Mouse (Mus musculus): Measurements from ENCODE around the gene Ngdn.
"Not testable (repeated sequence)": the region's sequence is repeated elsewhere in the genome, so short reads cannot be mapped to it uniquely, and the experiment has no call there.

Ngdn gene

DNA sequence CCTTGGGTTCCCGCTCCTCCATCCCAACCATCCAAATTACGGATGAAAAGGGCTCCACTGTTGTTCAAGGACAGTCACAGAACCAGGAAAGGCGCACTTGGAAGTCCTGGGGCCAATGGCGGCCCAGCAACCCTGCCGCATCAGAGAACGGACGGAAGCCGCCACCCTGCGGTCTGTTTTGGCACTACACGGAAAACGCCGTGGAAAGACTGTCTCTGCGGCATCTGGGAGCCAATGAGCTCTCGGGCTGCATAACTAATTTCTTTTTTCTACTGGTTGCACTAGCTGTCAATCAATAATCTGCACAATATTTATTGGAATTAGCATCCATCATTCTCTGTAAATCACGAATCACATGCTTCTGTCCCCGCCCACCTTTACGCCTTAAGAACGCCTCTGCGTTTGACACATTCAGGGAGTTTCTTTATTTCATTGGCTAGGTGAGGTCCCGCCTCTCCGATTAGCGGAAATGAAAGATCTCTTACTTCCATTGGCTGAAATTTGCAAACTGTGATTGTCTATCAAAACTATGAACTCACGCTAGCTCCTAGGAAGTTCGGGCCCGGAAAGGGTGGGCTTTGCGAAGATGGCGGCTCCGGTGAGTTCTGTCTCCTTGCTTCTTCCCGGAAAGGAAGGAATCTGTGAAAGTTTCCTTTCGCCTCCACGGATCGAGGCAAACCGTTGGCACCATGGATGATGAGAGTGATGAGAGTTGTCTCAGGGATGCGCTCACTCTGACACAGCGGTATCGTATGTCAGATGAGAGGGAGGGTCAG, at the start of gene Ngdn:
Gene Ngdn (plus strand): TSS at position 464 of the 776 bp plus-strand sequence.
- DNase-seq: peak; percentile 99

DNA sequence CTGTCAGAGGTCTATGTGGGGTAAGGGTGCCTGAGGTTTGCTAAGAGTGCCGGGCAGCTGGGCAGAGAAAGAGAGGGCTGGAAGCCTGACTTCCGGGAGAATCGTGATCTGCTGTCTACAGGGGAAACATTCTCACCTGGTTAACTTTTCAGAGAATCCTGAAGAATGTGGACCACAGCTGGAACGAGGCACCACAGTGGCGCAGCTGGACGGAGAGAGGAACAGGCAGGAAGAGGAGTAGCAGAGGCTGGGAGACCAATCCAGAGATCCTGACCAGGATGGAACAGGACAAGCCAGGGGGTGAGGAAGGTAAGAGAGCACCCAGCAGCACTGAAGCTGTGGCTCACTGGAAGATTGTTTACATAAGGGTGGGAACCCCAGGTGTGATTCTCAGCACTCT, 49.6 kb upstream of the Ngdn start:
- no peak for DNase-seq

DNA sequence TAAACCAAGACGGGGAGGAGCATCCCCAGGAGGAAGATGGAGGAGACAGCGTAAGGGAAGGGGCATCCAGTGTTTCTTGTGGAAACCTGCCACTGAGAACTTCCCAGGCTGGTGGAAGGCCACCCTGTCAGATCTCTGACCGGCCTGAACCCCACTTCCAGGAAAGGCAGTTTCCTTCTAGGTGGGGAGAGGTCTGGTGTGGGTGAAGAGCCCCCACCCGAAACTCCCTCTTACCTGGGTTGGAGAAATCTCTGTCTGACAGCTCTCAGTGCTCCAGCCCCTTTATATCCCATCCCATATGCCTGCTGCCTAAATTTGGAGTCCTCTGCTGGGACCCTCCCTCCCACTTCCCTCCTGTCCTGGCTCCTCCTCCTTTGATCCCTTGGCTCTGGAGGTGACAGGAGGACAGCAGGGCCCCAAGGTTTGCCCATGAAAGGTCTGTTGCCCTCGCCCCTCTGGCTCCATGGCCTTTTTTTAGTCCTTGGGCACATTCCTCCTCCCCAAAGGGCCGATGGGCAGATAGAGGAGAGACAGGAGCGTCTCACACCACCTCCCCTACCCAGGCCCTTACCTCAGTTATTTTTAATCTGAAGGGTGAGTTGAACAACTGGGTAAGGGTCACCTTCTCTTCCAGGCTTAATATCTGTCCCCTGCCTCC, 48.8 kb upstream of the Ngdn start, which contains the start of gene Myh6:
Gene Myh6 (minus strand): TSS at position 608 of the 658 bp plus-strand sequence.
- DNase-seq: no peak

DNA sequence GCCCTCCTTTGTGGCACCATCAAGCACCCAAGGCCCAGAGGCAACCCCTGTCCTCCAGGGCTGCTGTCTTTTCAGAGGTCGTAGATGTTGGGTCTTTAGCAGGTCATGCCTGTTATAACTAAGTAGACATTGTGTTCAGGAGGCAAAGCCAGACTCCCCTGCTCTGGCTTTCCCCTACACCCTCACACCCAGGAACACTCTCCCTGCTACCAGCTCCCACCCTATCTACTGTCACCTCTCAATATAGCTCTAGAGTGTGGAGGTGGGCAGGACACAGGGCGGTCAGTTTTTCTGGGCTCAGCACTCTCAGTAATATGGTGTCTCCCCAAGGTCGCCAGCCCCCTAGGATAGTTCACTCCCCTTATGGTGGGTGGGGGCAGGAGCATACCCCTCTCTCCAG, 47.4 kb upstream of the Ngdn start:
- no peak for DNase-seq

DNA sequence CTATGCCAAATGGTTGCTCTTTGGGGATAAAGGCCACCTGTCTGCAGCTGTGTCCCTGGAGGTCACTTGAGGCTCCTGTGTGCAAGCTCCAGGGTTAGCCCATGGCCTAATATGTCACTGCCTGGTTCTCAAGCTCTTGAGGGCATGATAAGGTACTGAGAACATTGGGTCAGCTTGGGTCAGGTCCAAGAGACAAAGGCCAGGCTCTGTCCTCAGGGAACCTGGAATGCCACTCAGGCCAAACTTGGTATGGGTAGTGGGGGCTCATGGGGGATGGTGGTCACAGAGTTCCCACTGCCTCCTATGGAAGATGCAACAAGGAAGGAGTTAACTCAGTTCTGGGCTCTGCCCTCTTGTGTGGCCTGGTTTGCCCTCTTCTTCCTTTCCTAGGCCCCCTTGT, 46.9 kb upstream of the Ngdn start:
- DNase-seq: no peak

DNA sequence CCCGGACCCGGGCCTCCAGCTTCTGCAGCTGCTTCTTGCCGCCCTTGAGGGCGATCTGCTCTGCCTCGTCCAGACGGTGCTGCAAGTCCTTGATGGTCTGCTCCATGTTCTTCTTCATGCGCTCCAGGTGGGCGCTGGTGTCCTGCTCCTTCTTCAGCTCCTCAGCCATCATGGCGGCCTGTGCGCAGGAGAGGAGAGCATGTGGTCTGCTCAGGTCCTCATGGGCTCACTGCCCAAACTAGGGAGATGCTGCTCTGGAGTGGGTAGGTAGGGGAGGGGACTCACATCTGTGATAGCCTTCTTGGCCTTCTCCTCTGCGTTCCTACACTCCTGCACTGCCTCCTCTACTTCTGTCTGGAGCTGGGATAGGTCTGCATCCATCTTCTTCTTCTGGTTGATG, 42.5 kb upstream of the Ngdn start:
- not testable (repeated sequence) for DNase-seq

DNA sequence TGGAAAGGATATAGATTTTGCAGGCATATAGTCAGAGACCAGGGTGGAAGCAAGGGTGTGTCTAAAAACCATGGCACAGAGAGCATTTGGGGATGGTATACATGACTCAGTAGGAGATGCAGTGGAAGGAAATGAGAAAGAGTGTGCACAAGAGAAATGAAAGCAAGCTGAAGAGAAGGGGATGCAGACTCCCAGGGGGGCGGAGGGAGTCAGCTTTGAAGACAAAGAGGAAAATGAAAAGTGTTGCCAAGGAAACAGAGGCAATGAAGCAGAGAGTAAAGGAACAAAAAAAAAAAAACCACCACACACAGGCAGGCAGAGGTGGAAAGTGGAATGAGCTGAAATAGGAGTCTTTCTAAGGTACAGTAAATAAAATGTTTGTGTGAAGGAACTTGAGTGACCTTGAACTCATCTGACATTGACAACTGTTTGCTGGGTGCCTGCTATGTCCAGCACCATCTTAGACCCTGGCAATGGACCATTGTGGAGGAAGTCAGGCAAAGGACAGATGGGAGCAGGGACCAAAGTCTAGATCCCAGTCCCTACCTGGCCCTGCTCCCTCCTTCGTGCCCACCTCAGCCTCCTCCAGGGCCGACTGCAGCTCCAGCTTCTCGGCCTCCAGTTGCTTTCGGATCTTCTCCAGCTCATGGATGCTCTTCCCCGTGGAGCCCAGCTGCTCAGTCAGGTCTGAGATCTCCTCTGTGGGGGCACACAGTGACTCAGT, 41.0 kb upstream of the Ngdn start:
- DNase-seq: no peak

DNA sequence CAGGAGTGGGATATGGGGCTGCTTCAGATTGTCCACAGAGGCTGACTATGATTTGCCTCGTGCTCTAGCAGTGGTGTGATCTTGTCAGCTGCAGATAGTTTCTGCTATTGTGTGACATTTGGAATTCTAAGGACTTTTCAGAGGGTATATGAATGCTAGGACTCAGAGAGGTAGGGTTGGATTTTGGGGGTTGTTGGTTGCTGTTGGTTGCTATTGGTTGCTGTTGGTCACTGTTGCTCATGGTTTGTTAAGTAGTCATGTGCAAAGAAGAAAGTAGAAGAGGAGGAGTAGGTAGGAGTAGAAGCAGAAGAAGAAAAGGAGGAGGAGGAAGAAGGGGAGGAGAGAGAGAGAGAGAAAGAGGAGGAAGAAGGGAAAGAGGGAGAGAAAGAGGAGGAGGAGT, 38.6 kb upstream of the Ngdn start, which contains the start of gene Gm17428:
Gene Gm17428 (plus strand): TSS at position 301 of the 400 bp plus-strand sequence.
- DNase-seq: no peak

DNA sequence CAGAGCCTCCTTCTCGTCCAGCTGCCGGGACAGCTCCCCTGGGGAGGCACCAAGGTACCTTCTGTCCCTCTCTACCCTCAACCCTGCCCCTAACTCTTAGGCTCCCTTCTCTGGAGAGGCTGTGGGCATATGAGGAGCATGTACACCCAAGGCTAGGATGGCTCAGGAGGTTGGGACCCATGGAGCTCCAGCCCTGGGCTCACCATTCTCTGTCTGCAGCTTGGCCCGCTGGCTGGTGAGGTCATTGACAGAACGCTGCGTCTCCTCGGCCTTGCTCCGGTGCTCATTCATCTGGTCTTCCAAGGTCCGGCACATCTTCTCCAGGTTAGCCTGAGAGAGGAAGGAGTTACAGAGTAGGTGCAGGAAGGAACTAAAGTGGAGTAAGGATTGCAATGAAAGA, 36.6 kb upstream of the Ngdn start:
- DNase-seq: no peak

DNA sequence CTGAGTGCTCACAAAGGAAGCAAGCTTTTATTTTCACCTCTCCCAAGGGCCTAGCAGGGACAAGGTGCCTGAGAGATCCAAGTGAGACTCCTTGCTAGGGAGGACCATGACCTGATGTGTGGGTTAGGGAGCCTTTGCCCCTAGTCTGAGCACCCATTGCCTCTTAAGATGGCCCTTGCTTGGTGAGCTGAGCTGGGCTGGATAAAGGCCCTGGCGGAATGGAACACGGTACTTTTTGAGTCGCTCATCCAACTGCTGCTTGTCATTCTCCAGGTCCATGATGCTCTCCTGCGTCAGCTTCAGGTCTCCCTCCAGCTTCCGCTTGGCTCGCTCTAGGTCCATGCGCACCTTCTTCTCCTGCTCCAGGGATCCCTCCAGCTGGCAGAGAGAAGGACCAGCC, 33.3 kb upstream of the Ngdn start:
- DNase-seq: no peak

DNA sequence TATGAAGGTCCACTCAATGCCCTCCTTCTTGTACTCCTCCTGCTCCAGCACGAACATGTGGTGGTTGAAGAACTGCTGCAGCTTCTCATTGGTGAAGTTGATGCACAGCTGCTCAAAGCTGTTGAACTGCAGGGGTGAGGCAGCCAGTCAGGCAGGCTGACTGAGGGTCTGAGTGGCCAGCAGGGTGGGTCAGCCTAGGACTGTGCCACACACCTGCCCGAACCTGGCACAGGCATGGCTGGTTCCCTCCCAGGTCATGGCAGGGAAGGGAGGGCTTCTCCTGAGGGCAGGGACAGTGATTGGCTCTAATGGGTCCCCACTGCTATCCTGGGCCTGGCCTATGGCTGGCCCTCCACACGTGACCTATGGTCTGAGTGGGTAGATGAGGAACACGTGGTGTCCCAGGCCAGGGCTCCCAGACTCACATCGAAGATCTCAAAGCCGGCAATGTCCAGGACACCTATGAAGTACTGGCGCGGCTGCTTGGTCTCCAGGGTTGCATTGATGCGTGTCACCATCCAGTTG, 26.8 kb upstream of the Ngdn start:
- DNase-seq: not testable (repeated sequence)

DNA sequence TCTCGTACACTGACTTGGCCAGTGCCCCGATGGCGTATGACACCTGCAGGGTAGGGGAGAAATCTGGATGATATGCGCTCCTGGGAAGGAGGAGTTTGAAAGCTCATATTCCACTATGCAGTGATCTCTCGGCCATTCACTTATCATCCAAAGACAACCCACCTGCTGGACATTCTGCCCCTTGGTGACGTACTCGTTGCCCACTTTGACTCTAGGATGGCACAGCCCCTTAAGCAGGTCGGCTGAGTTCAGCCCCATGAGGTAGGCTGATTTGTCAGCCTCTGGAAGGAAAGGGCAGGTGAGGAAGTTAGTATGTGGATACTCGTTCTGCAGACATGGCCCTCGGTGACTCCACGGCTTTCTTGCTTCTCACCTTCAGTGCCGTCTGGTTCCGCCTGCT, 26.4 kb upstream of the Ngdn start:
- no peak for DNase-seq

DNA sequence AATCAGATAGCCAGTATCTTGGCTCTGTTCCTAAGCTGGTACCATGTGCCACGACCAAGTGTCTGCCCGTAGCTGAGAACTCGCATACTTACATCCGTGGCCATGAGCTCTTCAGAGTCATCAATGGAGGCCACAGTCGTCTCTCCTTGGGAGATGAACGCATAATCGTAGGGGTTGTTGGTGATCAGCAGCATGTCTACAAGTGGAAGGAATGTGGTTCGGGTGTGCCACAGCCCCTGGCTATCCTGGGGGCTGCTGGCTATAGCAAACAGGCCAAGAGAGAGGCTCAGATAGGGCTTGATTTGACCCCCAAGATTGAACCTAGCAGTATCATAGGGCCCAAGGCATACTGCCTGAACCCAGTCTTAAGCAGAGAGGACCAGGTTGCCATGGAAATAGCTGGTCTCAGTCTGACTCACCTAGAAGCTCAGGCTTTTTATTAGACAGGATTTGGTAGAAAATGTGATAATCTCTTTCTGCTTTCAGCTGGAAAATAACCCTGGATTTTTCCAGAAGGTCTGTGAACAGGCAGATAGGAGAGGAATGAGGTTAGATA, 25.3 kb upstream of the Ngdn start:
- DNase-seq: no peak

DNA sequence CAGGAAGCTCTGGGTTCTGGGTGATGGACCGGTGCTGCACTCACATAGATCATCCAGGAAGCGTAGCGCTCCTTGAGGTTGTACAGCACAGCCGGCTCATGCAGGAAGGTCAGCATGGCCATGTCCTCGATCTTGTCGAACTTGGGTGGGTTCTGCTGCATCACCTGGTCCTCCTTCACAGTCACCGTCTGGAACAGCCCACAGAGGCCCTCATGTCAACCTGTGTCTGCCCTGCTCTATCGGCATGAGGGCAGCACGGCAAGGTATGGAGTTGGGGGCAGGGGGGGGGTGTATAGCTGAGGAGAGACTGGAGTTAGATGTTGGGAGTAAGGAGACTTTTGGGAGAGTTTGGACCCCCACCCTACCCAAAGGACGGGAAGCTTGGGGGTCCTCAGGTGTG, 23.1 kb upstream of the Ngdn start:
- DNase-seq: no peak

DNA sequence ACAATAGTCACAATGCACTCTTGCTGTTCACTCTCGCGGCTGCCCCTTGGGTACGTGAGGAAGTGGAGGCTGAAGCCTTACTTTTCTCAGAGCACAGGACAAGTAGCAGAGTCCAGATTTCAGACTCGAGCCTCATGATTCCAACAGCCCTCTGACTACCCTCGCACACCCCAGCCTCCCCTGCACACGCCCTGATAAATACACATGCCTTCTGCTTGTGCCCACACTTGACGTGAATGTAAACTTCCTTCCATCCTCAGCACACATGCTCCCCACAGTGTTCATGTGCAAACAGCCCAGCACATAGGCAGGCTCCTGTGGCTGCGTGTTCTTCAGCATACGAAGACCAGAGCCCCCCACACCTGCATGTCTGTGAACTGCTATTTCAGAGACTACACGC, 21.6 kb upstream of the Ngdn start:
- DNase-seq: no peak

DNA sequence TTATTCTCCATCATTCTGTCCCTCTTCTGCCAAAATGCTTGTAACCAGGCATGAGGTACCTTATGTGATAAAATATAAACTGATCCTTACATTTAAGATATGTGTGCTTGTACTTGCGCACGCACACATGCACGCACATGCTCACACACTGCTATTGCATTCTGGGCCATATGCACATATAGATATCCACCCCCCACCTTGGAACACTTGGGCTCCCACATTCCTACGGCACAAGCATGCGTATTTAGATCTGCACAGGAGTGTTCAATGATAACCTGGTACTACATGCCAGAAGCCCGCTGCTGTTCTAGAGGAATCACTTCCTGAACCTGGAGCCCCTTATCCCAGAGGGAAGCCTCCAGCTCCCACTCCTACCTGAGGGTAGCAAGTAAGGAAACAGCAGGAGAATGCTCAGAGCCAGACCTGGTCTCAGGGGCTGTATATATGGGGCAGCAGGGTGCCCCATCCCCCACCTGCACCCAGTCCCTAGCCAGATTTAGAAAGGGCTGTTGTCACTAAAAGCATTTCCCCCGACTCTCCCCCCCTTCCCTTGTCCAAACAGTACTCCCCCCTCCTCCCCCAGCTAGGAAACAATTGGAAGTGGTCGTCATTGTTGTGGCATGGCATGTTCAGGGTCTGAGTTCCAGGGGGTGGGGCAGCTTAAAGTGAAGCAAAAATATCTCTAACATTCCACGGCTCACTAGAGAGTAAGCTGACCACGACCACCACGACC, 21.0 kb upstream of the Ngdn start, which contains the start of gene Myh7:
Gene Myh7 (minus strand): TSS at position 491 of the 733 bp plus-strand sequence.
- DNase-seq: no peak

DNA sequence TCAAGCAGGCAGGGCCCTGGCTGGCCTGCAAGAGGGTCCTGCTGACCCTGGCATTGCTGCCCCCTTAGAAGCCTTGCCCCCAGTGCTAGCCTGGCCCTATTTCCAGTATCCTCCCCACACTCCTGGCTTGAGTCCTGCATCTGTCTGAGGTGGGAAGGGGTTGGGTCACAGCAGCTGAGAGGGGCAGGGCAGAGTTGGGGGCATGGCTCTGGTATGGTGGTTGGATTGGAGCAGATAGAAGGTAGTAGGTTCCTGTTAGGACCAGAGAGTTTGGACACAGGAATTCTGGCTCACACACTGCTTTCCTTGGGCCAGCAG, 20.4 kb upstream of the Ngdn start:
- no peak for DNase-seq

DNA sequence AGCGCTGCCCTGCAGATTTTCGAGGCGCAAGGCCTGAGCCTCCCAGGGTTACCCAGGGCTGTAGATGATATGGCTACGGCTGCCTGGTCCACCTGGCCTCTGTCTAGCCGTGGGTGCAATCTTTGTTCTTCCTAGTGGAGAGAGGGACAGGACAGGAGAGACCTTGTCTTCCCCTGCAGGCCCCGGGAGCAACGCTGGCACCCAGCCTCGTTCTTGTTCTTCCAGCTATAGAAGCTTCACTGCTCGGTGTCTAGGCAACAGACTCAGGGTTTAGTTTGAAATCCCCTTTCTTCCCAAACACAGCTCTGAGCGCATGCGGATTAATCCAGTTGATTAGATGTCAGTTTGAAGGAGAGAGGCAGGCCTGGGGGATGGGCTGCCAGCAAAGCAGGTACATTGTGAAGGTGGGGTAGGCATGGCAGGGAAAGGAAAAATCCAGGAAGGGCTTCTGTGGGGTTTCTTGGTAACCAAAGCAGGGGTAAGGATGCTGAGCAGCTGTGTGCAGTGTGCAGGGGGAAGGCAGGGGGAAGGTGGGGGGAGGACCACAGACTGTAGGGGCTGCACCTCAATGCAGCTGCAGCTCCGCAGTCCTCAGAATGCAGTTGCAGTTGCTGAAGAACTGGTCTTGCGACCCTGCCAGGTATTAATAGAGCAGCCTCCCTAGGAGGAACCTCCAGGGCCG, 19.7 kb upstream of the Ngdn start:
- no peak for DNase-seq

DNA sequence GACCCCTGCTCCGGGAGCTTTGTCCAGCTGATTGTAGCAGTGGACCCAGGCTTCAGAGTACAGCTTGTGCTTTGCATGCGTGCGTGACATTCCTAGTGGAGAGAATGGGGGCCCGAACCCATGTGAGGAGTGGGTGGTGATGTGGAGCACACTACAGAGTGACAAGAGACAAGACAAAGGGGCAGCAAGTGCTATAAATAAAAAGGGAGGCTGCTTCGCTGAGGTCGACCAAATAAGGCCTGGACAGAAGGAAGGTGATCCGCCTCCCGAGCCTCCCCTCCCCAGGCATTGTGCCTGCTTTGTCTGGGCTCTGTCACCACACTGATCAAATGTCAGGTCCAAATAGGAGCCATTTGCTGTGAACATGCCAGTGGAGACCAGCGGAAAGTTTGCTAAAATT, 18.5 kb upstream of the Ngdn start:
- no peak for DNase-seq

DNA sequence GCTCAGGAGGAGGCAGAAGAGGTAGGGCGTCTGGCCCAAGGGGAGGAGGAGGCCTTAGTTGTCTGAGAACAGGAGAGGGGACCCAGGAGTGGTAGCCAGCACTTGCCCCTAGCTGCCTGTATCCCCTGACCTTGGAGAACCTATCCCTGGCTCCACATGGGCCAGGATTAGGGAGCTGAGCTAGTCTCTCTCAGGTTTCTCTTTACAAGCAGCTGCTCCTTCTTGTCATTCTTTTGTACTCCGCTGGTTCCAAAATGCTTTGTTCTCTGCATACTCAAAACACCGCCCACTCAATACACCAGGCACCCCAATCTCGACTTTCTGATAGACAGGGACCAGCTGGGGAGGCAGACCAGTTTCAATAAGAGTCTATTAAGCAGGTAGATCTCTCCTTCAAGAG, 18.0 kb upstream of the Ngdn start:
- no peak for DNase-seq

DNA sequence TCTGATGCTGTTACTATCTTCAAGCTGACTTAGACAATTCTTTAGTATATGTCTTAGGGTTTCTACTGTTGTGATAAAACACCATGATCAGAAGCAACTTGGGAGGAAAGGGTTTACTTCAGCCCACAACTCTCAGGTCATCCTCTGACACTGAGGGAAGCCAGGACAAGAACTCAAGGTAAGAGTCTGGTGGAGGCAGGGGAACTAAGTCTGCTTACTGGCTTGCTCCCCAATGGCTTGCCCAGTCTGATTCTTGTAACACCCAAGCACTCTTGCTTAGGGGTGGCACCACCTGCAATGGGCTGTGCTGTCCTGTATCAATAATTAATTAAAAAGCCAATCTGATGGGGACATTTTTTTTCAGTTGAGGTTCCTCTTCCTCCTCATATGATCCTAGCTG, 16.6 kb upstream of the Ngdn start:
- DNase-seq: no peak

DNA sequence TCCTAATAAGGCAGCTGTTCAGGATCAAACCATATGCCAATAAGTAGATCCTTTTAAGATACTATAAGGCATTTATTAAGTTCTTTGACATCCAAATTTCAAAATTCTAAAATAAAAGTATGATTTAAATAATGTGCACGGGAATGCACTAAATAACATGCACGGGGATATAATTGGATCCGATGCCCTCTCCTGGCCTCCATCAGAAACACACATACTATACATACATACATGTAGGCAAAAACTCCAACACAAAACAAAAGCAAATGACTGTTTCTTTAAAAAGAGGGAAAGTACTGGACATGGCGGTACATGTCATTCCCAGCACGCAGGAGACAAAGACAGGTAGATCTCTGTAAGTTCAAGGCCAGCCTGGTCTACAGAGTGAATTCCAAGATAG, 15.4 kb upstream of the Ngdn start:
- not testable (repeated sequence) for DNase-seq
